Mouse (Mus musculus): ENCODE measurements at regions not wholly inside any gene's neighbourhood (a gene's known extent, or its start where the extent isn't known, plus 50 kb on each side); places are given as distances from the start of the nearest gene placed in this dataset.

GRCm38 (mm10) chr17:83983070-83983836 is 135.5 kb upstream of the Haao start:
- H3K27ac ChIP-seq: peak overlapping the region; percentile 55
- no peaks in the 10 kb centered on the region for H3K9me3 ChIP-seq (ENCODE audit: control insufficient read depth, low read length)
- H3K4me2 ChIP-seq (replicated peaks): no peak overlapping the region
- no peak for DNase-seq (ENCODE audit: low spot score)
- H3K36me3 ChIP-seq (replicated peaks; ENCODE audit: control insufficient read depth, insufficient read depth): no peaks in the 10 kb centered on the region
- 42% methylated on average over 18 of the region's 18 CpGs for WGBS
- no peak overlapping the region for H3K4me3 ChIP-seq (replicated peaks; ENCODE audit: low read length)
- no peaks in the 10 kb centered on the region for H3K27me3 ChIP-seq (ENCODE audit: control insufficient read depth, insufficient read depth, low read length)
- no peak overlapping the region for H3K9ac ChIP-seq
- 0 out of 2 replicates have a peak, but pooled peaks cover 13% of the 10 kb centered on the region for H3K4me1 ChIP-seq (replicated peaks; ENCODE audit: control insufficient read depth, insufficient read depth, low read length)
- ATAC-seq (ENCODE audit: low FRiP score): no peak

- Histone ChIP-seq H3K27me3 (ENCODE audit: control insufficient read depth, insufficient read depth, low read length) (no peaks in the 10 kb centered on the region), H3K27ac (peak overlapping the region; percentile 7; the same call in 1 of the 2 replicates), H3K9ac (no peak overlapping the region), H3K36me3 (replicated peaks; ENCODE audit: control insufficient read depth, insufficient read depth) (no peaks in the 10 kb centered on the region), H3K4me1 (replicated peaks; ENCODE audit: control insufficient read depth, insufficient read depth, low read length) (0 out of 2 replicates have a peak, but pooled peaks cover 13% of the 10 kb centered on the region), H3K4me3 (replicated peaks; ENCODE audit: low read length) (no peak overlapping the region), H3K4me2 (replicated peaks) (no peak overlapping the region), H3K9me3 (ENCODE audit: control insufficient read depth, low read length) (no peaks in the 10 kb centered on the region)
- DNase-seq (ENCODE audit: low spot score) (no peak), ATAC-seq (ENCODE audit: low FRiP score) (no peak)
- WGBS: 59% methylated on average over 8 of the region's 8 CpGs
Observed at GRCm38 (mm10) chr17:83982700-83983069, 134.9 kb upstream of the Haao start.

- no peaks in the 10 kb centered on the region for H3K36me3 ChIP-seq (replicated peaks; ENCODE audit: control insufficient read depth, insufficient read depth)
- ATAC-seq (ENCODE audit: low FRiP score) (no peak), DNase-seq (ENCODE audit: low spot score) (no peak)
- WGBS: 63% methylated on average over 7 of the region's 7 CpGs
- no peak overlapping the region for H3K4me2 ChIP-seq (replicated peaks)
- H3K9ac ChIP-seq: no peak overlapping the region
- no peaks in the 10 kb centered on the region for H3K27me3 ChIP-seq (ENCODE audit: control insufficient read depth, insufficient read depth, low read length)
- no peaks in the 10 kb centered on the region for H3K4me1 ChIP-seq (replicated peaks; ENCODE audit: control insufficient read depth, insufficient read depth, low read length)
- H3K4me3 ChIP-seq (replicated peaks; ENCODE audit: low read length): no peak overlapping the region
- H3K9me3 ChIP-seq (ENCODE audit: control insufficient read depth, low read length): no peaks in the 10 kb centered on the region
- no peak overlapping the region for H3K27ac ChIP-seq
Observed at GRCm38 (mm10) chr17:83978858-83979470, 131.2 kb upstream of the Haao start.

- WGBS: 85% methylated on average over 11 of the region's 11 CpGs
- ATAC-seq (ENCODE audit: low FRiP score) (no peak), DNase-seq (ENCODE audit: low spot score) (no peak)
- H3K4me1 ChIP-seq (replicated peaks; ENCODE audit: control insufficient read depth, insufficient read depth, low read length): no peaks in the 10 kb centered on the region
- H3K4me3 ChIP-seq (replicated peaks; ENCODE audit: low read length): no peak overlapping the region
- H3K36me3 ChIP-seq (replicated peaks; ENCODE audit: control insufficient read depth, insufficient read depth): no peaks in the 10 kb centered on the region
- no peaks in the 10 kb centered on the region for H3K27me3 ChIP-seq (ENCODE audit: control insufficient read depth, insufficient read depth, low read length)
- no peak overlapping the region for H3K9ac ChIP-seq
- no peaks in the 10 kb centered on the region for H3K9me3 ChIP-seq (ENCODE audit: control insufficient read depth, low read length)
- H3K27ac ChIP-seq: no peak overlapping the region
- H3K4me2 ChIP-seq (replicated peaks): no peak overlapping the region
Observed at GRCm38 (mm10) chr17:83977725-83978124, 130.0 kb upstream of the Haao start.

- ATAC-seq (ENCODE audit: low FRiP score) (no peak), DNase-seq (ENCODE audit: low spot score) (no peak)
- no peaks in the 10 kb centered on the region for H3K9me3 ChIP-seq (ENCODE audit: control insufficient read depth, low read length)
- WGBS: 96% methylated on average over 7 of the region's 7 CpGs
- H3K4me1 ChIP-seq (replicated peaks; ENCODE audit: control insufficient read depth, insufficient read depth, low read length): no peaks in the 10 kb centered on the region
- H3K4me3 ChIP-seq (replicated peaks; ENCODE audit: low read length): no peak overlapping the region
- H3K4me2 ChIP-seq (replicated peaks): no peak overlapping the region
- H3K27ac ChIP-seq: no peak overlapping the region
- H3K36me3 ChIP-seq (replicated peaks; ENCODE audit: control insufficient read depth, insufficient read depth): no peaks in the 10 kb centered on the region
- H3K27me3 ChIP-seq (ENCODE audit: control insufficient read depth, insufficient read depth, low read length): no peaks in the 10 kb centered on the region
- no peak overlapping the region for H3K9ac ChIP-seq
Observed at GRCm38 (mm10) chr17:83975813-83976212, 128.1 kb upstream of the Haao start.

- Histone ChIP-seq H3K4me3 (replicated peaks; ENCODE audit: low read length) (no peak overlapping the region), H3K36me3 (replicated peaks; ENCODE audit: control insufficient read depth, insufficient read depth) (no peaks in the 10 kb centered on the region), H3K9me3 (ENCODE audit: control insufficient read depth, low read length) (no peaks in the 10 kb centered on the region), H3K27ac (no peak overlapping the region), H3K4me1 (replicated peaks; ENCODE audit: control insufficient read depth, insufficient read depth, low read length) (no peaks in the 10 kb centered on the region), H3K4me2 (replicated peaks) (no peak overlapping the region), H3K27me3 (ENCODE audit: control insufficient read depth, insufficient read depth, low read length) (no peaks in the 10 kb centered on the region), H3K9ac (no peak overlapping the region)
- no peak for DNase-seq (ENCODE audit: low spot score)
- no peak for ATAC-seq (ENCODE audit: low FRiP score)
- 56% methylated on average over 18 of the region's 18 CpGs for WGBS
Observed at GRCm38 (mm10) chr17:83973461-83974350, 125.9 kb upstream of the Haao start.

GRCm38 (mm10) chr17:83972874-83973273 is 125.1 kb upstream of the Haao start:
- Histone ChIP-seq H3K9me3 (ENCODE audit: control insufficient read depth, low read length) (no peaks in the 10 kb centered on the region), H3K4me3 (replicated peaks; ENCODE audit: low read length) (no peak overlapping the region), H3K4me1 (replicated peaks; ENCODE audit: control insufficient read depth, insufficient read depth, low read length) (no peaks in the 10 kb centered on the region), H3K9ac (no peak overlapping the region), H3K4me2 (replicated peaks) (no peak overlapping the region), H3K27me3 (ENCODE audit: control insufficient read depth, insufficient read depth, low read length) (no peaks in the 10 kb centered on the region), H3K36me3 (replicated peaks; ENCODE audit: control insufficient read depth, insufficient read depth) (no peaks in the 10 kb centered on the region), H3K27ac (no peak overlapping the region)
- ATAC-seq (ENCODE audit: low FRiP score) (no peak), DNase-seq (ENCODE audit: low spot score) (no peak)
- WGBS: 96% methylated on average over 5 of the region's 5 CpGs

GRCm38 (mm10) chr17:83972470-83972869 is 124.7 kb upstream of the Haao start:
- H3K4me2 ChIP-seq (replicated peaks): no peak overlapping the region
- no peak overlapping the region for H3K9ac ChIP-seq
- 81% methylated on average over 4 of the region's 4 CpGs for WGBS
- H3K36me3 ChIP-seq (replicated peaks; ENCODE audit: control insufficient read depth, insufficient read depth): no peaks in the 10 kb centered on the region
- no peak overlapping the region for H3K27ac ChIP-seq
- no peaks in the 10 kb centered on the region for H3K9me3 ChIP-seq (ENCODE audit: control insufficient read depth, low read length)
- no peaks in the 10 kb centered on the region for H3K4me1 ChIP-seq (replicated peaks; ENCODE audit: control insufficient read depth, insufficient read depth, low read length)
- no peak overlapping the region for H3K4me3 ChIP-seq (replicated peaks; ENCODE audit: low read length)
- ATAC-seq (ENCODE audit: low FRiP score): no peak
- DNase-seq (ENCODE audit: low spot score): no peak
- H3K27me3 ChIP-seq (ENCODE audit: control insufficient read depth, insufficient read depth, low read length): no peaks in the 10 kb centered on the region

- ATAC-seq (ENCODE audit: low FRiP score) (no peak), DNase-seq (ENCODE audit: low spot score) (no peak)
- no peak overlapping the region for H3K27ac ChIP-seq
- no peak overlapping the region for H3K4me2 ChIP-seq (replicated peaks)
- H3K4me3 ChIP-seq (replicated peaks; ENCODE audit: low read length): no peak overlapping the region
- no peaks in the 10 kb centered on the region for H3K36me3 ChIP-seq (replicated peaks; ENCODE audit: control insufficient read depth, insufficient read depth)
- H3K27me3 ChIP-seq (ENCODE audit: control insufficient read depth, insufficient read depth, low read length): no peaks in the 10 kb centered on the region
- no peaks in the 10 kb centered on the region for H3K9me3 ChIP-seq (ENCODE audit: control insufficient read depth, low read length)
- no peaks in the 10 kb centered on the region for H3K4me1 ChIP-seq (replicated peaks; ENCODE audit: control insufficient read depth, insufficient read depth, low read length)
- H3K9ac ChIP-seq: no peak overlapping the region
- 15% methylated on average over 5 of the region's 5 CpGs for WGBS
Observed at GRCm38 (mm10) chr17:83972026-83972425, 124.3 kb upstream of the Haao start.
